Mouse (Mus musculus): Measurements from ENCODE around the gene Dph3. TPM values are rescaled to one million over a fixed set of nuclear protein-coding genes. Genes with fewer than 3 reads are reported as not detected.
"Not testable (repeated sequence)": the region's sequence is repeated elsewhere in the genome, so short reads cannot be mapped to it uniquely, and the experiment has no call there.

Gene Dph3
- polyA plus RNA-seq, 1 experiment = 193 TPM

DNA sequence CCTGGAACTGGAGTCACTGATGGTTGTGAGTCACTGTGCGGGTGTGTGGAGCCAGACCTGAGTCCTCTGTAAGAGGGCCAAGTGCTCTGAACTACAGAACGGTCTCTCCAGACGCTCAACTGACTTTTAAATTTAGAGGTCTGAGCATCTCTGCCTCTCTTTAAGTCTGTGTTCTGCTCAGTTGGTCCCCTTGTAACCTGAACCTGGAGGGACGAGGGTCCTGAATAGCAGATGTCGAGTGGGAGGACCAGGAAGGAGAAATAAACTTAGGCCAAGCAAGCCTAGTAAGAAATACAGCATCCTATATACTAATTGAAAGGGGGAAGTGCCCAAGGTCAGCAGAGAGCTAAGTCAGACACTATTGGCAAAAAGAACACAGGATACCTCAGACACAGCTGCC lies 11.2 kb upstream of the Dph3 start:
- Histone ChIP-seq H3K27me3 (ENCODE audit: control insufficient read depth, insufficient read depth, low read length) (no peaks in the 10 kb centered on the region), H3K4me3 (ENCODE audit: control insufficient read depth, low read depth, low read length) (no peak overlapping the region), H3K27ac (ENCODE audit: control insufficient read depth, insufficient read depth, low read depth, low read length) (no peak overlapping the region), H3K4me1 (ENCODE audit: control insufficient read depth, insufficient read depth, low read length) (no peaks in the 10 kb centered on the region), H3K36me3 (ENCODE audit: control insufficient read depth, insufficient read depth, low read length) (peaks cover 4% of the 10 kb centered on the region)
- TF ChIP-seq POLR2A (IDR thresholded peaks at IDR 0.05; ENCODE audit: control insufficient read depth, low read depth, low read length) (no peak), CTCF (IDR thresholded peaks at IDR 0.05; ENCODE audit: control insufficient read depth, insufficient read depth, insufficient replicate concordance, low read depth, low read length) (no peak)

DNA sequence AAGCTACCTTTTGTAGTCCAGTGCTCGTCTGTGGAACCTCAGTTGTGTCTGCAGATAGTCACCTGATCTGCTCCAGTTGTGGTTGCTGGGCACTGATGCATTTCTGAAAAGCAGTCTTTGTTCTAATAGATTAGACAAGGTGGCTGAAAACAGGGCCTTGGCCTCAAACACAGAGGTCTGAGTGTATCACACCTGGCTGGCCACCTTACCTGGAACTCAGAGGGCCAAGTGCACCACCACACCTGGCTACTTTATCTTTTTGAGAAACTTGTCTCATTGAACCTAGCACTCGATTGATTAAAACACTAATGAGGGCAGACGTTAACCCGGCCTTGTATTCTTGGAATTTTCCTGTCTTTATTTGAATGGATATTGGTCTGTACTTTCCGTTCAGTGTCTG lies 10.1 kb upstream of the Dph3 start:
- Histone ChIP-seq H3K4me1 (ENCODE audit: control insufficient read depth, insufficient read depth, low read length) (no peaks in the 10 kb centered on the region), H3K36me3 (ENCODE audit: control insufficient read depth, insufficient read depth, low read length) (peaks cover 4% of the 10 kb centered on the region), H3K4me3 (ENCODE audit: control insufficient read depth, low read depth, low read length) (no peak overlapping the region), H3K27me3 (ENCODE audit: control insufficient read depth, insufficient read depth, low read length) (no peaks in the 10 kb centered on the region), H3K27ac (ENCODE audit: control insufficient read depth, insufficient read depth, low read depth, low read length) (no peak overlapping the region)
- TF ChIP-seq POLR2A (IDR thresholded peaks at IDR 0.05; ENCODE audit: control insufficient read depth, low read depth, low read length) (no peak), CTCF (IDR thresholded peaks at IDR 0.05; ENCODE audit: control insufficient read depth, insufficient read depth, insufficient replicate concordance, low read depth, low read length) (no peak)

DNA sequence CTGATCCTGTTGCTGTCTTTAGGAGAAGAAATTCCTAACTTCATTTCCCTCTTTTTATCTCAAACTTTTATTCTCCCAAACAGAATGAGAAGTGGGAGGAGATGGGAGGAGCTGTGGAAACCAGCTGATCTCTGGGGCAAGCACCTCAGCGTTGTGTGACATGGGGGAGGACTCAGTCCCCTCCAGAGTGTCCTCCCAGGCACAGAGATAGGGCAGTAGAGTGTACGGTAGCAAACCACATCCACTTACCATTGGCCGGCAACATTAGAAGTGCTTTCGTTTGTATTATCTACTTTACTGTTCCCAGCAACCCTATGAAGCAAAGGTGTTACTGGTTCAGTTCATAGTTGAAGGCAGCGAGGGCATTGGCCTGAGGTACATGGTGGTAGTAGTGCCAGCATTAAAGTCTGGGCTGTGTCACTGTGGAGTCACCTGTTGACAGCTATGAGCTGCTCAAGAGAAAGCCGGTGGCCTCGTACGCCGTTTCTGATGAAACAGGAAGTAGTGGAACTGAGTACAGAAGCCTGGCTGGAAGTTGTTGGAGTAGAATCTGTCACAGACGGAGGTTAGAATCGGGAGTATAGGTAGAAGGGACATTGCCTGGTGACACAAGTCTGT lies 8.1 kb upstream of the Dph3 start:
- Histone ChIP-seq H3K27ac (ENCODE audit: control insufficient read depth, insufficient read depth, low read depth, low read length) (no peak overlapping the region), H3K4me1 (ENCODE audit: control insufficient read depth, insufficient read depth, low read length) (no peaks in the 10 kb centered on the region), H3K36me3 (ENCODE audit: control insufficient read depth, insufficient read depth, low read length) (peaks cover 4% of the 10 kb centered on the region), H3K27me3 (ENCODE audit: control insufficient read depth, insufficient read depth, low read length) (no peaks in the 10 kb centered on the region), H3K4me3 (ENCODE audit: control insufficient read depth, low read depth, low read length) (no peak overlapping the region)
- TF ChIP-seq POLR2A (IDR thresholded peaks at IDR 0.05; ENCODE audit: control insufficient read depth, low read depth, low read length) = no peak
- no peak for TF ChIP-seq CTCF (IDR thresholded peaks at IDR 0.05; ENCODE audit: control insufficient read depth, insufficient read depth, insufficient replicate concordance, low read depth, low read length)

DNA sequence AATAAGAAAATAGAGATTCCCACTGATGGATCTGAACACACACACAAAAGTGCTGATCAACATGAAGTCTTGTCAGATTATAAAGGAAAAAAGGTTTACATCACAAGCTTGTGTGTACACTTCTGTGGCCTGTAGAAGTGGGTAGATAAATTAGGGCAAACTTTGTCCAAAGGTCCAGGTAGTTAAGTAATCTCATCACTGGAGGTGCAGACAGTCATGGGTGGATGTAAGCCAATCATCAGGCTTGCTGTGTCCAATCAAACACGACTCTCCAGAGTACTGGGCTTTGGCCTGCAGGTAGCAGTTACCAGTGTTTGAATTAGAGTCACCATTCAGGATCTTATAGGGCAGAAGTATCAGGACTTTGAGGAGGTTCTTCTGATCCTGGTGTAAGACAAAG lies 7.5 kb upstream of the Dph3 start:
- Histone ChIP-seq H3K36me3 (ENCODE audit: control insufficient read depth, insufficient read depth, low read length) (peaks cover 3% of the 10 kb centered on the region), H3K4me1 (ENCODE audit: control insufficient read depth, insufficient read depth, low read length) (no peaks in the 10 kb centered on the region), H3K27ac (ENCODE audit: control insufficient read depth, insufficient read depth, low read depth, low read length) (no peak overlapping the region), H3K27me3 (ENCODE audit: control insufficient read depth, insufficient read depth, low read length) (no peaks in the 10 kb centered on the region), H3K4me3 (ENCODE audit: control insufficient read depth, low read depth, low read length) (no peak overlapping the region)
- no peak for TF ChIP-seq CTCF (IDR thresholded peaks at IDR 0.05; ENCODE audit: control insufficient read depth, insufficient read depth, insufficient replicate concordance, low read depth, low read length)
- TF ChIP-seq POLR2A (IDR thresholded peaks at IDR 0.05; ENCODE audit: control insufficient read depth, low read depth, low read length) = no peak

DNA sequence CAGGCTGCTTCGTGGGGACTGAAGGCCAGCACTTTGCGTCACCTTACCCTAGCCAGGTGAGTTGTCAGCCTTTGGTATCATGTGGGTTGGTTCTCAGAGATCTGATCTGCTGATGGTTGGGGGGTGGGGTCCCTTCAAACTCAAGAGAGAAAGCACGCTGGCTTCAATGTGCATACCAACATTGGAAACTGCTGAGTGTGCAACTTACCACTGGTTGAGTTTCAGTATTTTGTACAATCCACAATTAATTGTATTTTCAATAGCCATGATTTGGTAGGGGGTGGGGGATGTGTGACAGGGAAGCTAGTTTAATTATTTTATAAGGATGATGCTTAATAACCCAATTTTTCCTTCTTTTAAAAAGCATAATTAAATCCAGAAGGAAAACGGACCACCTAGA lies 6.2 kb upstream of the Dph3 start:
- H3K27ac ChIP-seq (ENCODE audit: control insufficient read depth, insufficient read depth, low read depth, low read length) = no peak overlapping the region
- no peak overlapping the region for H3K4me3 ChIP-seq (ENCODE audit: control insufficient read depth, low read depth, low read length)
- H3K27me3 ChIP-seq (ENCODE audit: control insufficient read depth, insufficient read depth, low read length) = no peaks in the 10 kb centered on the region
- TF ChIP-seq CTCF (IDR thresholded peaks at IDR 0.05; ENCODE audit: control insufficient read depth, insufficient read depth, insufficient replicate concordance, low read depth, low read length) (no peak), POLR2A (IDR thresholded peaks at IDR 0.05; ENCODE audit: control insufficient read depth, low read depth, low read length) (no peak)
- H3K4me1 ChIP-seq (ENCODE audit: control insufficient read depth, insufficient read depth, low read length) = no peaks in the 10 kb centered on the region
- peaks cover 3% of the 10 kb centered on the region; the same call in 1 of the 2 replicates for H3K36me3 ChIP-seq (ENCODE audit: control insufficient read depth, insufficient read depth, low read length)

DNA sequence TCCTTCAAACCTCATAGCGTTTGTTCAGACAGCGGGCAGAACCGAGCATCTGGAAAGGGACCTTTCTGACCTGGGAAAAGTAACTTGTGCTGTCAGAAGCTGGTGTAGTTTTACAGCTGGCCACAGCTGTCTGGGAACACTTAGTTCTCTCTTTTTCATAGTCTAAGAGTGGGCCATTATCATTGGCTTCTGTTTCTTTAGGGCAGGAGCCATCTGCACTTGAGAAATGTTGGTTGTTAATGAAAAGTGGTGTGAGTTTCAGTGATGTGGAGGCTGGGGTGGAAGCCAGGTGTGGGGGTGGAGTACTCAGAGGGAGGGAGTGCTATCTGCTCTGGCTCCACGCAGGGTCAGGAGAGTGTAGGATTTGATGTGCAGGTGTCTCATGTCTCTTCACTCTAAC lies 5.6 kb upstream of the Dph3 start:
- Histone ChIP-seq H3K27ac (ENCODE audit: control insufficient read depth, insufficient read depth, low read depth, low read length) (no peak overlapping the region), H3K27me3 (ENCODE audit: control insufficient read depth, insufficient read depth, low read length) (no peaks in the 10 kb centered on the region), H3K4me3 (ENCODE audit: control insufficient read depth, low read depth, low read length) (no peak overlapping the region), H3K4me1 (ENCODE audit: control insufficient read depth, insufficient read depth, low read length) (peaks cover 2% of the 10 kb centered on the region; the same call in 1 of the 2 replicates), H3K36me3 (ENCODE audit: control insufficient read depth, insufficient read depth, low read length) (peaks cover 3% of the 10 kb centered on the region; the same call in 1 of the 2 replicates)
- no peak for TF ChIP-seq POLR2A (IDR thresholded peaks at IDR 0.05; ENCODE audit: control insufficient read depth, low read depth, low read length)
- no peak for TF ChIP-seq CTCF (IDR thresholded peaks at IDR 0.05; ENCODE audit: control insufficient read depth, insufficient read depth, insufficient replicate concordance, low read depth, low read length)

DNA sequence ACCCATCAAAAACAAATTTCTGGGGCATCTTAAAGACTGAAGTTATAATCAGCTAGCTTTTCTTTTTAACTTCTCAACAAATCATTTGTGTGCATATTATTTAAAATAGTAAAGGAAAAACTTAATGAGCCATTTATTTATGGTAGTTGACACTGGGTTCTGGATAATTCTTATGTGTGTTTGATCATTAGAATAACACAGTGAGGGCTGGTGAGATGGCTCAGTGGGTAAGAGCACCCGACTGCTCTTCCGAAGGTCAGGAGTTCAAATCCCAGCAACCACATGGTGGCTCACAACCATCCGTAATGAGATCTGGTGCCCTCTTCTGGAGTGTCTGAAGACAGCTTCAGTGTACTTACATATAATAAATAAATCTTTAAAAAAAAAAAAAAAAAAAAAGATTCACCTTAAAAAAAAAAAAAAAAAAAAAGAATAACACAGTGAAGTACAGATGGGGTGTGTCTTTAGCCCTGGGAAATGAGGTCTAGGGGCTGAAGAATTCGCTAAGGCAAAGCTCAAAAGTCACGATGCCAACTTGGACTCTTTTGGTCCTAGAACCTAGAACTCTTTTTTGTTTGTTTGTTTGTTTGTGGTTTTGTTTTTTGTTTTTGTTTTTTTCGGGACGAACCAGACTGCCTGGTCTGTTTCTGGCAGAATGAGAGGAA lies 2.2 kb upstream of the Dph3 start:
- H3K4me3 ChIP-seq (ENCODE audit: control insufficient read depth, low read depth, low read length); H3K4me1 ChIP-seq (ENCODE audit: control insufficient read depth, insufficient read depth, low read length): not testable (repeated sequence)

More for the DNA sequence above, 2.2 kb upstream of the Dph3 start:
- not testable (repeated sequence) for H3K27me3 ChIP-seq (ENCODE audit: control insufficient read depth, insufficient read depth, low read length); H3K27ac ChIP-seq (ENCODE audit: control insufficient read depth, insufficient read depth, low read depth, low read length); H3K36me3 ChIP-seq (ENCODE audit: control insufficient read depth, insufficient read depth, low read length)

Data from testis, adult 2 months (tissue).